Mouse (Mus musculus) cerebral cortex, adult 2 months (tissue): ENCODE data around the gene Men1.

Experiments used
- WGBS: fragments of 180-500 bp; shearing (Covaris S2); methylation state at CpG from one replicate; pipeline ENCODE4 v1.1.7; 2018; 5-methylcytosine and 5-hydroxymethylcytosine counted together

The Men1 gene

GRCm38 (mm10) chr19:6390251-6390650, 55.5 kb downstream of the Men1 start:
- 77% methylated on average over 6 of the region's 6 CpGs for WGBS
